Mouse (Mus musculus) adrenal gland, postnatal 10 days (tissue): ENCODE results near the gene Gm10406. TPM values are rescaled to one million over a fixed set of nuclear protein-coding genes. Genes with fewer than 3 reads are reported as not detected.
A peak's percentile ranks its signal among the peaks of the same experiment; 100 is the strongest.
"Not testable (repeated sequence)": the region's sequence is repeated elsewhere in the genome, so short reads cannot be mapped to it uniquely, and the experiment has no call there.

ENCODE experiments used
- DNase-seq: peaks from one replicate; pipeline ENCODE4 v3.0.0; 2021; ENCODE audit warnings: mixed read lengths
- long read RNA-seq, 2 experiments: library from polyadenylated mRNA; stranded (forward); transcript quantifications; one replicate each; pipeline ENCODE4 v2.0.0; 2021
- total RNA-seq, 2 experiments: library from RNA; stranded (reverse); gene quantifications; 2 replicates each; pipeline ENCODE4 v1.2.3; 2021

Gene Gm10406
- under 1 TPM; 0.30 to 0.42 TPM for total RNA-seq
- long read RNA-seq, experiment 1, result 0 reads
- long read RNA-seq, experiment 2, result 0 reads

GRCm38 (mm10) chr14:7026781-7027749 lies at the start of gene Gm10406:
TSS of gene Gm10406 (minus strand) at chr14:7027449.
- peak; percentile 24 for DNase-seq

- not testable (repeated sequence) for DNase-seq
Observed at GRCm38 (mm10) chr14:7044870-7045269, 17.6 kb upstream of the Gm10406 start, which contains the start of gene Gm3685. TSS of gene Gm3685 (minus strand) at chr14:7044970.

GRCm38 (mm10) chr14:7026274-7026673 lies 975 bp downstream of the Gm10406 start:
- DNase-seq, result peak; percentile 1

- DNase-seq, result not testable (repeated sequence)
Observed at GRCm38 (mm10) chr14:6973718-6974117, 53.5 kb downstream of the Gm10406 start, which contains the start of gene Gm6356. TSS of gene Gm6356 (minus strand) at chr14:6973818.

Other genes with a start within 250 kb of the Gm10406 start
- under 1 TPM in 1 of 2 experiments, not detected in 1; 0.42 TPM for gene Gm3642, start 187.1 kb downstream of the Gm10406 start, total RNA-seq
- gene Gm3667, start 137.5 kb downstream of the Gm10406 start, total RNA-seq, result under 1 TPM; 0.33 to 0.54 TPM
- not detected for gene Gm6356, start 53.6 kb downstream of the Gm10406 start, total RNA-seq
- gene Gm3685, start 17.5 kb upstream of the Gm10406 start, total RNA-seq, result not detected
- gene Gm3696, start 73.2 kb upstream of the Gm10406 start, total RNA-seq, result under 1 TPM; 0.27 to 0.42 TPM
- gene Gm6676, start 98.0 kb upstream of the Gm10406 start, total RNA-seq, result not detected
- gene Gm3512, start 147.1 kb upstream of the Gm10406 start, total RNA-seq, result under 1 TPM; 0.45 to 0.76 TPM
- gene Gm16434, start 167.1 kb upstream of the Gm10406 start, total RNA-seq, result not detected
- gene Gm3727, start 237.3 kb upstream of the Gm10406 start, total RNA-seq, result not detected